Mouse (Mus musculus) naive thymus-derived CD4-positive, alpha-beta T cell, adult 2 months (primary cell): Measurements from ENCODE around the gene Zfp3.

Experiments used
- DNase-seq: peaks from one replicate; pipeline ENCODE4 v3.0.0-alpha.2; 2011; ENCODE audit warnings: low read depth

Zfp3 gene

DNA sequence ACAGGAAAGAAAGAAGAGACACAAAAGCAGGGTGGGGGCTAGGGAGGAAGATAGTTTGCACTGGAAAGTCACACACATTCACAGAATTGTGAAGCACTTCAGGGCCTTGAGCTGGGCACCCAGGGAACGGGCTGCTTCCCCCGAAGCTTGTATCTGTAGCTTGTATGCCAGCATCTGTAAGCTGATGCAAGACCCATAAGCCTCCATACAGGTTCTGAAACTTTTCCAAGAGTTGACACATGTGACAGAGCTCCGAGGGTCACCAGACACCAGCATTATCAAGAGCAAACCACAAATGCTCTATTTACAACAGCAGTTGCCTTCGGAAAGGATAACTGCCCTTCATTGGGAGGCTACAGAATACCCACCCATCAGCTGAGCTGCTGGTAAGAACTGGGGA, 43.6 kb downstream of the Zfp3 start:
- DNase-seq, result no peak

DNA sequence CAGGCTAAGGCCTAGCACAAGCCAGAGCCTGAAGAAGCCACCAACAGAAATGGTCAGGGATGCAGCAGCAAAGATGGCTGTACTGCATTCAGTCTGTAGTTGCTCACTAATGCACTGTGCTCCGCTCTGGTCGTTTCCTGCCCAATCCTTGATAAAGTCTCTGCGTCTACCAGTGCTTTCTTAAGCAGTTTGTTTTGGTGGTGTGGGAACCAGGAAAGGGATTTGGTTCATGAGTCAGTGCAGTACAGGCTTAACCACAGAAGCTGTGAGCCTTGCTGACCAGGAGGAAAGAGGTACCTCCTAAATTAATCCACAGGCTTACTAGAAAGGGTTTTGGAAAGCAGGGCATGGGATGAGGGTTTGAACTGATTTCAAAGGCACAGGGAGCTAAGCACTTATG, 44.1 kb downstream of the Zfp3 start:
- DNase-seq, result no peak

DNA sequence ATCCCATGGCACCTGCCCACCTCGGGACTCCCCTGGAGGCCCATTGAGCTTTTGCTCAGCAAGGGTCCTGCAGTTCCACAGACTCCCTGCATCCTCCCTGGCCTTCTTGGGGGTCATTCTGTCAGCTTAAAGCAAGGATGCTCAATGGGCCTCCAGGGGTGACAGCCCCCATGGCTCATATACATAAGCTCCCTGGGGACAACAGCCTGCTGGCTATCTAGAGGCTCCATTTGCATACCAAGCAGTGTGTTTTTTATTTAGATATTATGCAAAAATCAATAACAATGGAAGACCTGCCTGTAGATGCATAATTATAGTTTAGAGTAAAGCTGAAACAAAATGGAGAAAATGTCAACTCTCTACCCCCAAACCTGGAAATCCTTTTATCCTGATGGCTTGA, 45.0 kb downstream of the Zfp3 start:
- no peak for DNase-seq

DNA sequence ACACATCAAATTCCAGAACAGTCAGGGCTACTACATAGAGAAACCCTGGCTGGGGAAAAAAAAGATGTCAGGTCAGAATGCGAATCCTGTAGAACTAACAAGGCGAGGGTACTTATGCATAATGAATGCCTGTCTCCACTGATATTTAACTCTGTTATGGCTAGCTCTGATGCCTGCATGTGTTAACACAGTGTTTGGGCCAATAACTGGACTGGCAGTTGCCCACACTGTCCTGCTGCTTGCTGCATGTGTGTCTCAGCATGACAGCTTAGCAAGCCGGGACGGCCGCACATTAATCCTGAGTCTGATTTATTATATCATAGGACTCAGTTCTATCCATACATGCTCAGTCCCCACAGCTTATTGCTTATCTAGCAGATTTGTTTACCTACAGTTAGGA, 47.0 kb downstream of the Zfp3 start:
- no peak for DNase-seq

DNA sequence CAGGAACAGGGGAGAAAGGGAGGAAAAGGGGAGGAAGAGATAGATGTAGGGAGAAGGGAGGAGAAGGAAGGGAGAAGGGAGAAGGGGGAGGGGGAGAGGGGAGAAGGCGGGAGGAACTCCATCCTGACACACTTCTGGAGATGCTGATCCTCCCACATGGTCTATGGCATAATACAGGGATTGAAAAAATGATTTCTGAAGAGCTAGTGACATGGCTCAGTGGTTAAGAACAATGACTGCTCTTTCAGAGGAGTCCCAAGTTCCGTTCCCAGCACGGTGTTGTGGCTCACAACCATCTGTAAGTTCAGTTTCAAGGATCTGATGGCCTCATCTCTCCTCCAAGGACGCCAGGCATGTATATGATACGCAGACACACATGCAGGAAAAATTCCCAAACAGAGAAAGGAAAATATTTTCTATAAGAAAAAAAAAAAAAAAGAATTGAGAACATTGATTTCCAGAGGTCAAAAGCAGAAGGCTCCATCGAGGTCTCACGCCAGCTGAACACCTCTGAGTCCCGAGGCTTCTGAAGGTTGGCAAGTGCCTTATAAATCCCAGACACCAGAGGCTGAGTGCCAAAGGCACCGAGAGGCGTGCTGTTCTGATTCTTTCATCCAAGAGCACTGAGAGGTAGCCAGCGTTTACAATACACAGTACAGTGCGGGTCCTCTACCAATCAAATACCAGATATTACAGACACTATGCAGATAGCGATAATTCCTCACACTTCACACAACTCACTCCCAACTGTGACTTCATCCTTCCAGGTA, 47.6 kb downstream of the Zfp3 start:
- no peak for DNase-seq

DNA sequence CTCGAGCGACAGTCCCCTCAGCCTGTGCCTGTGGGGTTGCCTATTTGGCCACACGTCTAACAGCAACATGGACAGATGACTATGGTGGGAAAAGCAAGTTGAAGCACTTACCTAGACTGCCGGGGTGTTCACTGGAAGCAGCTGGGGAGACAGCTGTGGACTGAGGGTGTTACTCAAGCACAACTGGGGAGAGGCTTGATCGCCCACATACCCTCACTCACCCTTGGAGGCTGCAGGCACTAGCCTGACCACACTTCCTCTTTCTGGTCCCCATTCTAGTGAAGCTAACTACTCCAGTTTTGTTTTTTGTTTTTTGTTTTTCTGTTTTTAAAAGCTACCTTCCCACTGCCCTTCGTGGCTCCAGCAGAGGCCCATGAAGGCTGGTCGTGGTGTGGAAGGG, 48.4 kb downstream of the Zfp3 start, which contains the start of gene Scimp:
Scimp (minus strand) TSS at position 222 of the 400 bp plus-strand sequence.
- DNase-seq, result no peak

DNA sequence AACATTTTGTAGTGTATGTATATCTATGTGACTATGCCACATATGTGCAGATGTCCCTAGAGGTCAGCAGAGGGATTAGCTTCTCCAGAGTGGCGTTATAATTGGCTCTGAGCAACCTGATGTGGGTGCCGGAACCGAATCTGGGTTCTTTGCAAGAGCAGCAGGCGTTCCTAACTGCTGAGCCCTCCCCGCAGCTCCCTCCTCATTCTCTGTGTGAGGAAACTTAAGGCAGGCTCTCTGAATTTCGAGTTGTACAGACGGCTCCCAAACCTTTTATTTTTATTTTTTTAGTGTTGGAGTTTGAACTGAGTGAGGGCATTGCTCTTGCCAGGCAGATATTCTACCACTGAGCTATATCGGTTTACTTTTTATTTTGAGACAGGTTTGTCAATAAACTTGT, 51.1 kb downstream of the Zfp3 start:
- DNase-seq, result no peak

DNA sequence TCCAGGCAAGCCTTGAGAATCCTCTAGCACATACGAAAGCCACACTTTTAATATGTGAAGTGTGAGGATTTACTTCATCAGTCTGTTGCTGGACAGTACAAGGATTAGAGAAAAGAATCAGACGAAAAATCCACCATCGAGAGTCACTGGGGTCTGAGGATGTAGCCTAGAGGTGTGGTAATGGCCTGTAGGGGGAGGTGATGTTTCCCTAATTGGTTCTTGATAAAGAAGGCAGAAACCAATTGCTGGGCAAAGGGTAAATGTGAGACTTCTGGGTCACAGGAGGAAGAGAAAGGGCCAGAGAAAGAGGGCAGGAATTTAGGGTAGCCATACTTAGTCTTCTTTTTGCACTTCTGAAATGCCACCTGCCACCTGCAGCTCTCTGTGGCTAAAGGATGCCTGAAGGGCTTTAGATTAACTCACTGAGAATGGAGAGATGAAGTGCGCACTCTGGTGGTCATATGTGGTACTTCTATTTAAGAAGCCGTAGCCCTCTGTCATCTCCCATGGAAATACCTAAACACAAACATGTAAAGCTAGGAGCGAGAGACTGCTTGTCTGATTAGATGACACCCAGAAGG, 51.6 kb downstream of the Zfp3 start:
- peak; percentile 92 for DNase-seq

DNA sequence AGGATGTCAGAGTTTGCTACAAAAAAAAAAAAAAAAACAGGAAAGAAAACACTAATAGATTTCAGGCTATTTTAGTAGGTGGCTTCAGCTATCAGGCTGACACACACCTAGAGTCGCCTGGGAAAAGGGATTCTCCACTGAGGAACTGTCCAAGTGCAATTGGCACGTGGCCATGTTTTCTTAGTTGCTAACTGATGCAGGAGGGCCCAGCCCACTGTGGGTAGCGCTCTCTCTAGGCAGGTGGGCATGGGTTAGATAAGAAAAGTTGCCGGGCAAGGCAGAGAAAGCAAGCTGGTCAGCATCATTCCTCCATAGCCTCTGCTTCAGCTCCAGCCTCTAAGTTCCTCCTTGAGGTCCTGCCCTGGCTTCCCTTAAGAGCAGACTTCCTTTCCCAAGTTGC, 52.8 kb downstream of the Zfp3 start:
- DNase-seq, result no peak

DNA sequence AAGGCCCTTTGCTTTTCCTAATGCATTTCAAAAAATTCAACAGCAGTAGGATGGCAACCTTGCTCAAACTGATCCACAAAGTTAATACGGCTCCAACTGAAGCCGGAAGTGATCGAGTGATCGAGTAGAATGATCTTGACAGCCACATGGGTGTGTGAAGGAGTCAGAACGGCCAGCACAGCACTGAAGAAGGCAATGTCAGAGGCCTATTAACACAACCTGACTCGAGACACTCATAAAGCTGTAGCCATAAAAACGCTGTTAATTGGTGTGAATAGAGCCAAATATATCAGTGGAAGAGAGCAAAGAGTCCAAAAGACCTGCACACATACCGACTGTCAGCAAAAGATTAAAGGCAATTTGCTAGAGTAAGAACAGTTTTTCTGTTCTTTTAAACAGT, 56.1 kb downstream of the Zfp3 start:
- no peak for DNase-seq

DNA sequence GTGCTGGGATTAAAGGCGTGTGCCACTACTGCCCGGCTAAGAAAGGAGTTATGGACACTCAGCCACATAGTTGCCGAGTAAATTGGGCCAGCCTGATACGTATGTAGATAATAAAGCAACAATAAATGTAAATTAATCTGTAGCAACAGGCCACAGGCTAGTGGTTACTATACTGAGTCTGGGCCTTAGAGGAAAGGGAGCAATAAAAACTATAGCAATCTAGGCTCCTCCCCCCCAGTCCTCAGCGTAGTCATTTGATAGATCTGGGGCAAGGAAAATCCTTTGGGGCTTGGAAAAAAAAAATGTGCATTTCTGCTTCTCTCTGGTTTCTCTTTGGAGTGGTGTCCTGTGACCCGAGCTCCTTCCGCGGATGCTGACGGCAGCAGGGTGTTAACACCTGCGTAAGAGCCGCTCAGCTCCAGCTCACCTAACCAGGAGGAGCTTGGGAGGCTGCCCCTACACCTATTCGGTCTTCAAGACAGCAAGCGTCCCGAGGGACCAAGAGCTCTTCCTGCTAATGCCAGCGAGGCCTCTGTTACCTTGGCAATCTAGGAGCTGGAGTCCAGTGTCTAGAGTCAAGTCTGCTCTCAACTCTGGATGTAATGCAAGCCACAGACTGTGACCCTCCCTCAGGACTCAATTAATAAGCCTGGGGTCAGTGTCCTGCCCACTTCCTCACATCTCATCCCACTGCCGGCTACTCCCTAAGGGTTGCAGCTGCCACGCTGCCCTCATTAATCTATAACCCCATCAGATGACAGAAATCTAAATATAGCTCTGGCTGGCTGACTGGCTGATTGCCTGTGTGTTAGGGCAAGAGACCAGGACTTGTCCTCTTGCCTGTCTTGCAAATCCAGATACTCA, 58.0 kb downstream of the Zfp3 start:
- DNase-seq, result no peak
